Mouse (Mus musculus) heart, adult 18-20 months (tissue): Measurements from ENCODE around the gene Tmem212. TPM values are rescaled to one million over a fixed set of nuclear protein-coding genes. Genes with fewer than 3 reads are reported as not detected.

ENCODE experiments used
- DNase-seq, 2 experiments: peaks; one replicate each; pipeline ENCODE4 v3.0.0; 2021 to 2022; ENCODE audit warnings: mixed read lengths in 1 of 2
- total RNA-seq, 2 experiments: library from RNA; stranded (reverse); gene quantifications; 2 replicates each; pipeline ENCODE4 v1.2.3; 2021

Tmem212 gene
- total RNA-seq, 2 experiments from 2014 or later = 0.85 TPM; not detected in 1

DNA sequence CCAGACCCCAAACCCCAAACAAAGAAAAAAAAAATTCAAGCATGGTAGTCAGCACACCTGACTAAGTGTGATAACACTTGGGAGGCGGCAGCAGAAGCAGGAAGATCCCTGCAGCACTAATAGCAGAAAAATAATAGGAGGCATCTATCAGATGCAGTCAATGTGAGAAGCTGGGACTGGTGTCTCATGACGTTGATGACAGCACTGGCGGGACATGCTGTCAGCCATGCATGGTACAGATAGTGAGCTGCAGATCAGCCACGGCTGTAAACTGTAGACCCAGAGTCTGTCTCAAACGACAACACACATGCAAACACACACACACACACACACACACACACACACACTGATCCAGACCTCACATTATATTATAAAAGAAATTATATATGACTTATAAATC, 52.9 kb downstream of the Tmem212 start:
- DNase-seq = no peak

DNA sequence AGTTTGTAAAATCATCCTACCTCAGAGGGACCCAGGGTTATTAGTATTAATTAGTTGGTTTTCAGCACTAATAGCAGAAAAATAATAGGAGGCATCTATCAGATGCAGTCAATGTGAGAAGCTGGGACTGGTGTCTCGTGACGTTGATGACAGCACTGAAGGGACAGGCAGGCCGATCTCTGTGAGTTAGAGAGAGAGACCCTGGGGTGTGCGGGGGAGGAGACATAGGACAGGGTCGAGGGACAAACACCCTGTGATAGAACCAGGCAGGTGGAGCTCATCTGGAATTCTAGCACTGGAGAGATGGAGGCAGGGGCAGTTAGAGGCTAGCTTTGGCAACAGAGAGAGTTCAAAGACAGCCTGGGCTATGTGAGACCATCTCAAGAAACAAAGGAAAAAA, 53.3 kb downstream of the Tmem212 start:
- no peak for DNase-seq

DNA sequence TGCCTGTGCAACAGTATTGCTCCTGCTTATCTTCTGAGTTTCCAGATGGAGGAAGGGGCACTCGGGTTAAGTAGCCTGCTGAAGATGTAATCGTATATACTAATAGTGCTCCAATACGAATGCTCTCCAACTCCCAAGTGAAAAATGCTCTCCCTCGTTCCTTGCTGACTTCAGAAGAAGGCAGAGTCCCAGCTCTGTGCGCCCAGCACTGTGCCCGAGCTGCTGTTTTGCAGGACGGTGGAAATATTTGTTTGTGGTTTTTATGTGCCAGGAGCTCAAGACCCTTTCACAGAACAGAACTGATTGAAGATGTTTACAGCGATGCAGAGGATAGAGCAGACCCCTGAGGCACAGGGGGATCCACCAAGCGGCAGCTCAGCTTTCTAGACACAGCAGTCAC, 55.9 kb downstream of the Tmem212 start:
- no peak for DNase-seq

DNA sequence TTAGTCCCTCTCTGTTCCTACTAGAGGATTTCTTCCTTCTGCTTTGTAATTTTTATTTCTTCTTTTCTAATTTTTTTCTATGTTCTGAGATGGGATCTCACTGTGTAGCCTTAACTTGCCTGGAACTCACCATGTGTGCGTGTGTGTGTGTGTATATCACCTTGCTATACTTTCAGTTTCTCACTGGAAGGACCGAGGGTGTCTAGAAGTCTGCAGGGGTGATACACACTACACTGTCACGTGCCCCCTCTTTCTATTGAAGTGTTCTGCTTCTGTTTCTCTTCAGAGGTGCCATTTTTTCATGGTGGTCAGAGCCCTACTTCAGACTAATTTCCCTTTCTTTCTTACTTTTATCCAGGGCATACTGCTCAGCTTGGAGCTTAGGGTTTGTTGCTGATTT, 56.4 kb downstream of the Tmem212 start:
- no peak for DNase-seq

DNA sequence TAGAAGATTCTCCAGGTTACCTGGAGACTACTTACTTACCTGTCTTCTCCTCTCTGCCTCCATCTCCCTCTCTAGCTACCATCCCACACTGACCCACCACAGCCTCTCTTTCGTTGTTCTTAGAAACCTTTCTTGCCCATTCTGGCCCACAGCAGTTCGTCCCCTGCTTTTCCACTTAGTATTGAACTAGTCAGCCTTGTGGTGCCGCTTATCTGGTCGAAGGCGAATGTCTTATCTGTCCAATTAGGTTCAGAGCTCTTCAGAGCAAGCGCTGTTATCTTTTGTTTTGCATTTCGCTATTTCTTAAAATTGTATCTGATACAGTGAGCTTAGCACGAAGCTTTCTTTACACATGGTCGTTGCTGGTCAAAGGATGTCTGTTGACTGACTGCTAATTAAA, 56.9 kb downstream of the Tmem212 start:
- DNase-seq = no peak

DNA sequence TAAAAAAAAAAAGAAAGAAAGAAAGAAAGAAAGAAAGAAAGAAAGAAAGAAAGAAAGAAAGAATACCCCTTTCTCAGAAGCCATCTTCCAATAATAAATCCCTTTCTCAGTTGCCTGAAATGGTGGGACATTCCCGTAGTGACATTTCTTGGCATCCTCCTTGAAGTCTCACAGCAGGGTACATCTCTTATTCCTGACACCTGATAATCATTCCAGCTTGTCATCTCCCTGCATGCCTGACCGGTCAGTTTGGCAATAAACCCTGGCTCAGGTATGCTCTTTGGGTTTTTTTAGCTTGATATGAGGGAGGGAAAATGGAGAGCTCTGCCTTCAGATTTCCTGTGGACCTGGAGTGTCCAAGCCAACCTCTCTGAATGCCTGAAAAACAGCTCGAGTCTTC, 59.9 kb downstream of the Tmem212 start:
- DNase-seq = peak in 1 of 2 experiments; percentile 33

DNA sequence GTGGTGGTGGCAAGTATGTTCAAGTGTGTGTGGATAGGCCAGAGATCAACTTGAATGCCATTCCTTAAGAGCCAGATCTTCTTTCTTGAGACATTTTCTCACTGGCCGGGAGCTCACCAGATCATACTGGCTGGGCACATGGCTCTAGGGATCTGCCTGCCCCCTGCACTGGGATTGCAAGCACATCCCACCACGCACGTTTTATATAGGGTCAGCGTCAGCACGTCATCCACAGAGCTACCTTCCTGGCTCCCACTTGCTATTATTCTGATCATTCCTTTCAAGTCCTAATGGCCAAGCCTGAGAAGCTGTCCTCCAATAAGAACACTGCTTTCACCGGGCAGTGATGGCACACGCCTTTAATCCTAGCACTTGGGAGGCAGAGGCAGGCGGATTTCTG, 60.4 kb downstream of the Tmem212 start:
- no peak for DNase-seq

GRCm38 (mm10) chr3:27828755-27829154, 67.4 kb downstream of the Tmem212 start:
- no peak for DNase-seq

GRCm38 (mm10) chr3:27827236-27827635, 68.9 kb downstream of the Tmem212 start:
- DNase-seq = no peak

- no peak for DNase-seq
Measured at GRCm38 (mm10) chr3:27825985-27826384, 70.2 kb downstream of the Tmem212 start.

Other genes starting within 250 kb of the Tmem212 start
- gene Fndc3b, start 185.1 kb downstream of the Tmem212 start, total RNA-seq = 10 to 100 TPM; 49.0 to 50.5 TPM
- gene Pld1, start 42.3 kb upstream of the Tmem212 start, total RNA-seq = 10 to 100 TPM in 1 of 2 experiments, 1 to 10 TPM in 1; 8.0 to 11.8 TPM